Mouse (Mus musculus) left cerebral cortex, adult 8-10 months (tissue): Measurements from ENCODE around the gene Focad. TPM values are rescaled to one million over a fixed set of nuclear protein-coding genes. Genes with fewer than 3 reads are reported as not detected.
"Not testable (repeated sequence)": the region's sequence is repeated elsewhere in the genome, so short reads cannot be mapped to it uniquely, and the experiment has no call there.

ENCODE experiments used
- DNase-seq, 2 experiments: peaks; one replicate each; pipeline ENCODE4 v3.0.0; 2022; ENCODE audit warnings: low spot score in 2 of 2
- total RNA-seq, 4 experiments: library from RNA; stranded (reverse); gene quantifications; 2 replicates each; pipeline ENCODE4 v1.2.4; 2022

Focad gene
- total RNA-seq, 4 experiments from 2014 or later, result 52.1 to 70.4 (median 58.5) TPM

GRCm38 (mm10) chr4:88390036-88390435, 295.6 kb downstream of the Focad start:
- no peak for DNase-seq

GRCm38 (mm10) chr4:88390596-88390995, 296.2 kb downstream of the Focad start:
- DNase-seq, result not testable (repeated sequence)

- no peak for DNase-seq
Observed at GRCm38 (mm10) chr4:88395717-88396116, 301.3 kb downstream of the Focad start.

- DNase-seq, result no peak
Observed at GRCm38 (mm10) chr4:88396995-88397521, 302.6 kb downstream of the Focad start.

- DNase-seq, result no peak
Observed at GRCm38 (mm10) chr4:88400302-88400991, 306.0 kb downstream of the Focad start.

GRCm38 (mm10) chr4:88400992-88401313, 306.5 kb downstream of the Focad start:
- no peak for DNase-seq

- DNase-seq, result no peak
Observed at GRCm38 (mm10) chr4:88402884-88403283, 308.5 kb downstream of the Focad start.

GRCm38 (mm10) chr4:88406887-88407696, 312.7 kb downstream of the Focad start:
- DNase-seq, result peak in 1 of 2 experiments; percentile 19

GRCm38 (mm10) chr4:88409279-88409678, 314.9 kb downstream of the Focad start:
- DNase-seq, result no peak

GRCm38 (mm10) chr4:88412331-88412730, 317.9 kb downstream of the Focad start:
- no peak for DNase-seq

GRCm38 (mm10) chr4:88415017-88415416, 320.6 kb downstream of the Focad start:
- no peak for DNase-seq

- no peak for DNase-seq
Observed at GRCm38 (mm10) chr4:88419378-88419777, 324.9 kb downstream of the Focad start.

GRCm38 (mm10) chr4:88424563-88424962, 330.1 kb downstream of the Focad start:
- no peak for DNase-seq

- no peak for DNase-seq
Observed at GRCm38 (mm10) chr4:88427630-88428239, 333.3 kb downstream of the Focad start.

GRCm38 (mm10) chr4:88432412-88433024, 338.1 kb downstream of the Focad start:
- DNase-seq, result no peak

GRCm38 (mm10) chr4:88436593-88437165, 342.2 kb downstream of the Focad start:
- DNase-seq, result no peak

- no peak for DNase-seq
Observed at GRCm38 (mm10) chr4:88437166-88437565, 342.7 kb downstream of the Focad start.

GRCm38 (mm10) chr4:88437917-88438316, 343.5 kb downstream of the Focad start:
- no peak for DNase-seq

GRCm38 (mm10) chr4:88438326-88438989, 344.0 kb downstream of the Focad start, which contains the start of gene Hacd4:
Gene Hacd4 (minus strand): TSS chr4:88438928.
- no peak for DNase-seq

GRCm38 (mm10) chr4:88438990-88439329, 344.5 kb downstream of the Focad start:
- DNase-seq, result no peak

GRCm38 (mm10) chr4:88439669-88440123, 345.3 kb downstream of the Focad start:
- DNase-seq, result no peak
